Mouse (Mus musculus) embryonic fibroblast, embryonic 13.5 days (primary cell): Measurements from ENCODE around the gene Azi2.

Experiments
- CTCF ChIP-seq: IDR thresholded peaks from 2 replicates; pipeline ENCODE4 v1.5.1; 2011; ENCODE audit warnings: mild to moderate bottlenecking, control low read depth, low read length, moderate library complexity, borderline replicate concordance; ENCODE audit not compliant: insufficient read depth
- POLR2A ChIP-seq: IDR thresholded peaks from 2 replicates; pipeline ENCODE4 v1.6.1; 2011; ENCODE audit warnings: low read depth, mild to moderate bottlenecking, control low read depth, low read length, moderate library complexity

GRCm38 (mm10) chr9:118072101-118072500 lies 31.8 kb downstream of the Azi2 start:
- TF ChIP-seq CTCF (no peak), POLR2A (no peak)
